Mouse (Mus musculus) mouse trophoblast stem cell (cell line): ENCODE data around the gene Rnf130.

Experiments
- in situ Hi-C, 2 experiments: fragments of 300-500 bp; cut with MseI, MboI; formaldehyde crosslinking; loops; 2 replicates in 1 of 2; 3 replicates in 1 of 2; pipeline ENCODE4 v1.15.1; 2025

Gene Rnf130

DNA sequence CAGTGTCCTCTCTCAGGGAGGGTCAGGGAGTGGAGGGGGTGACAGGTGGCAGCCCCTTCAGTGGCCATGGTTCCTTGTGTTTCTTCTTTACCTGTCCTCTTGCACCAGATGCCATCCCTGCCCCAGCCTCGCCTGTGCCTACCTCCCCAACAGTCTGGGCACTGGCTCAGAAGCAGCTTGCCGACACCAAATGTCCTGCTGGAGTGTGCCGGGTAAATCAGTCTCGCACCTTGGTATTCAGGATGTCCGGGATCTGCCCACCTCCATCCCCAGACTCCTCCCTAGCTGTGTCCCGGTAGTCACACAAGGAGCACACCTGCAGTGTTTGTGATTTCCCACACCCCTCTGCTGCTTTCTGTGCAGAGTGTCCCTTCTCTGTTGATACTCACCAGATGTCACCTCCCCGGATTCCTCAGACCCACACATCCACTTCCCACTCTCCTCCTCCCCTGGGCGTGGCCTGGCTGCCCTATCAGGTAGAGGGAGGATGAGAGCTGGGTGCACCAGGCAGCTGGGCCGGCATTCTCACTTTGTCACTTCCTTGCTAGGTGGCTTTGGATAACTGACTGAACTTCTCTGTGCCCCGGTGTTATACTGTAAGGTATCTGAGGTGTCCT, 113.2 kb downstream of the Rnf130 start:
- in situ Hi-C loops = no loop called here

DNA sequence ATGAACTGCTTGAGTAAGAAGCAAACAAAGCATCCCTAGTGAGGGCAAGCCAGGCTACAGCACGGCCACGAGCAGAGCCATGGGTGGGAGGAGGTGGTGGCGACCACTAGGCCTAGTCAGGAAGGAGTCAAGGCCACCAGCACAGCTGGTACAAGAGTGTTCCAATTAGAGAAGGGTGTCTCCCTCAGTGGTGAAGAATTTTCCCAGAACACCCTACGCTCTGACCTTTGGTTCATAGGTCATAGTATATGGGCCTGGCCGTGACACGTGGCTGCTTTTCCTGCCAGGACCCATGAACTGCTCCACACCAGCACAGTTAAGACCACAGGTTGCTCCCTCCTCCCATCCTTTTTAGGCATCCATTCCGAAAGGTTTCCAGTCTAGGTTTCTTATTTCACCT, 114.4 kb downstream of the Rnf130 start:
- in situ Hi-C loops = no loop called here

DNA sequence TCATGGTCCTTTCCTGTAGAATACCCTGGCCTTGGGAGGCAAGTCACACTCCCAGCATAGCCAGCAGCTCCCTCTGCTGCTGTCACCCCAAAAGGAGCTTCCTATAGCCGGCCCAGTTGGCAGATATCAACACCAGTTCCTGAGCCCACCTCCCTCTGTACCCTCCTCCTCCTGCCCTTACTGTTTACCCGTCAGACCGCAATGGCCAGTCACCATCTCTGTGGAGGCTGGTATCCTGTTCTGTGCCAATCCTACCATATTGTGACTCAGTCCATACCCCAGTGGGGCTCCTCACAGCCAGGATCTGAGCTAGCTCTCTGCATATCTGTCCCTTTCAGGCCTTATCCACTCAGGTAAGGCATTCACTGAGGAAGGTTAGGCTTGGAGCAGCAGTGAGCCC, 120.4 kb downstream of the Rnf130 start:
- in situ Hi-C loops = no loop called here

DNA sequence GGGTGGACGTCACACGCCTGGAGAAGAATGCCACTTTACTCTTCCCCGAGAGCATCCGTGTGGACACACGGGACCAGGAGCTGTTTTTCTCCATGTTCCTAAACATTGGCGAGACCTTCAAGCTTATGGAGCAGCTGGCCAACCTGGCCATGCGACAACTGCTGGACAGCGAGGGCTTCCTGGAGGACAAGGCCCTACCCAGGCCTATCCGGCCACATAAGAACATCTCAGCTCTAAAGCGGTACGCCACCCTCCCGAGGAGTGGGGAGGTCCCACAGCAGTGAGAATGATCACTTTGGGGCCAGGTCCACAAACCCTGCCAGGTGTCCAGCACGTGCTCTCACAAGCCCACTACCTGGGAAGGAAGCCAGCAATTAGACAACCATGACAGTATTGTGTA, 121.0 kb downstream of the Rnf130 start:
- in situ Hi-C loops = no loop called here

DNA sequence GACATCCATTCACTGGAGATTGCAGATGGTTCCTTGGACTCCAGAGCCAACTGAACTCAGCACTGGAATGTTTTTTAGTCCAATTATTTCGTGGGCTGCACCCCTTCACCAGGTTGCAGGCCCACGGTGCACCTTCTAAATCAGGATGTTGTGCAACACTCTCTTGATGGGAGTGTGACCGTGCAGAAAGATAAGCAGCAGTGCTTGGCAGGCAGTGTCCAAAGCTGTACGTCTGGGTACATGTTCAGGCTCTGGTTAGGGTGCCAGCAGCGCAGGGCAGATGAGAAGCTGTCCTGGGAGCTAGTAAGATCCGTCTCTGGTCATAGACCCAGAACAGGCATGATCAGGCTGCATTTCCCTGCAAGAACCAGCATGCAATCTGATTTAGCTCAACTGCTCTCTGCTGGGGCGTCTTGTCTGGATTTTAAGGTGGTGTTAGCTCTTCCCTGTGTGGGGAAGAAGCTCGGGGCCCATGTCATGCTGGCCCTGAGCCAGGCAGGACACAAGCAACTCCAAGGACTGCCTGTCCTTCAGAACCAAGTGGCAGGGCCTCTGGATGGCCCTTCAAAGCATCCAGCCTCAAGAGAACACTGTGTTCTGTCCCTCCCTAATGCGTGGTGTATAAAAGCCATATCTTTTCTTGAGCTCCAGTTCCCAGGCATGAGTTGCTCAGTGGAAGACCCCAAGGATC, 122.3 kb downstream of the Rnf130 start:
- in situ Hi-C loops = no loop called here

DNA sequence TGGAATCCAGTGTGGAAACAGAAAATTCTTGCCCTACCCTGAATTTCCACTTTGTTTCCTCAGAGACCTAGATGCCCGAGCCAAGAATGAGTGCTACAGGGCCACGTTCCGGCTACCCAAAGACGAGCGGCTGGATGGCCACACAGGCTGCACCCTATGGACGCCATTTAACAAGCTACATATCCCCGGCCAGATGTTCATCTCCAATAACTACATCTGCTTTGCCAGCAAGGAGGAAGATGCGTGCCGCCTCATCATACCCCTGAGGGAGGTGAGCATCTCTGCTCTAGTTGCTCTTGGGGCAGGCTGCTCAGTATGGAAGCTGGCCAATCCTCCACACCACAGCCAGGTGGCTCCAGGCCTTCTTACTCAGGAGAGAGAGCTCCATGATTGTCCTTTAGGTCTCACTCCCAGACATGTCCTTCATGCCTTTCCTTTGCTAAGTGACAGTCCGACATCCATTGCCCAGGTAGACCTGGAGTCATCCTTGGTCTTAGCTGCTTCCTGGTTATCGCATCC, 122.9 kb downstream of the Rnf130 start:
- in situ Hi-C loops = no loop called here

DNA sequence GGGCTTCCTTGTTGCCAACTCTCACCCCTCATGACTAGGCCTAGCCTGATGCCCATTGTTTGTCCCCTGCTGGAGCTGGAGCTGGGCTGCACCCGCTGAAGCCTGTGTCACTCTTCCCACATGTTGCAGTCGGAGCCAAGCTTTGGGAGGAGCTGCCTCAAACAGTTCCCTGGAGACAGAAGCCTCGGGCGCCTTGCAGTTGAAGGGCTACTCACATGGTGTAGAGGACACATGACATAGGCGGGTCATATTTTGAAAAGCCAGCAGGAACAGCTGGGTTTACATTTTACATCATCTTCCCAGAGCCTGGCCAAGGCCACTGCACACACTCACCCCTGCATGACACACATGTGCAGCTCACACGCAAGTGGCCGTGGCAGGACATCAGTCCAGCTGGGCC, 124.1 kb downstream of the Rnf130 start:
- in situ Hi-C loops = no loop called here

DNA sequence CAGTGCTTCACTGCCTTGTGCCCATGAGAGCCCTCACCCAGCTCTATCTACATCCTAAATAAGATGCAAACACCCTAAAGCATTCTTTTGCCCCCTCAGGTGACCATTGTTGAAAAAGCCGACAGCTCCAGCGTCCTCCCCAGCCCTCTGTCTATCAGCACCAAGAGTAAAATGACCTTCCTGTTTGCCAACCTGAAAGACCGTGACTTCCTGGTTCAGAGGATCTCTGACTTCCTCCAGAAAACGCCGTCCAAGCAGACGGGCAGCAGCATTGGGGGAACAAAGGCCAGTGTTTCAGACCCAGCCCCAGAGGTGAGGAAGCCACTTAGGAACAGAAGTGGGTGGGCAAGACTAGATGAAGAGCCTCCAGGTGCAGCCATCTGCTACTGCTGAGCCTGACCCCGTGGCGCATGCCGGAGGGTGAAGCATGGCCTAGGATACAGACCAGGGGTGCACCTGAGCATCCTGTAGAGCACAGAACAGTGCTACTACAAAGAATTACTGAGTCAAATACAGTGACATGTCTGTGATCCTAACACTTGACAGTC, 124.5 kb downstream of the Rnf130 start:
- in situ Hi-C loops = no loop called here

DNA sequence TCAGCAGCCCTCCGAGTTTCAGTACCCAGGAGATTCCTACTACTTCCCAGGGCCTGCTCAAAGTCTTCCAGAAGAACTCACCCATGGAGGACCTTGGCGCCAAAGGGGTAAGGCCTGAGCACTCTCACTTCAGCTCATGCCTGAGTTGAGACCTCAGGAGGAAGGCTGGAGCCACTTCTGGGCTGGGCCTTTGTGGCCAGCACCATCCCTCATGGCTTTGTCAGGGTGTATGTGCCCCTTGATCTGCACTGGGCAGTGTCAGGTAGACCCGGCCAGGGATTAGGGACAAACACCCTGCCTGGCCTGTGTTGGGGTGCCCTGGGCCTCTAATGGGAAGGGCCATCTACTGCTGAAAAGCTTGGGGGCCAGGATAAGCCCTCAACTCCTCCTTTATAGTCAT, 126.2 kb downstream of the Rnf130 start:
- in situ Hi-C loops = no loop called here

DNA sequence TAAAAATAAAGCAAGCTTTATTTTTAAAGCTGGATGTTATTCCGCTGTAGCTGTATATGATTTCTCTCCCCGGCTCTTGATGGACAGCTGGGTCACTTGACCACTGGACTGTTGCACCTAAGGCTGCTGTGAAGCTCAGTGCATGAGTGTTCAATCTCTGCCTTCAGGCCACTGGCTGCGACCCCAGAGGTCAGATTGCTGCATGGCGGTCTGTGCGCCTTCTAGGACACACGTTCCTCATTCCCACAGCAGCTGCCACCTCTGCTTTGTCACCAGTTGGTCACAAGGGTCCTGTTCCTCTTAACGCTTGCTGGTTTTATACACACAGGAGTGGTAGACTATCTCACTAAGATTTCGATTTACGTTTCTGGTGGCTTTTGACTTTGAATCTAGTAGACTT, 129.0 kb downstream of the Rnf130 start:
- in situ Hi-C loops = no loop called here
